Mouse (Mus musculus): ENCODE measurements around the gene Tagln3. TPM values are rescaled to one million over a fixed set of nuclear protein-coding genes. Genes with fewer than 3 reads are reported as not detected.

Tagln3 gene
- polyA plus RNA-seq, 1 experiment from 2014 or later = 0.76 TPM

GRCm38 (mm10) chr16:45743591-45744144 is 19.3 kb upstream of the Tagln3 start:
- 69% methylated on average over 4 of the region's 4 CpGs for WGBS (ENCODE audit: insufficient replicate concordance)
- H3K4me3 ChIP-seq = no peak overlapping the region
- H3K4me2 ChIP-seq = peak overlapping the region; percentile 78
- no peaks in the 10 kb centered on the region for H3K9me3 ChIP-seq (replicated peaks)
- H3K27ac ChIP-seq = no peak overlapping the region
- no peak overlapping the region for H3K9ac ChIP-seq
- ATAC-seq = no peak
- H3K4me1 ChIP-seq = peaks cover 16% of the 10 kb centered on the region
- peaks cover 16% of the 10 kb centered on the region for H3K36me3 ChIP-seq
- H3K27me3 ChIP-seq (replicated peaks) = no peaks in the 10 kb centered on the region

DNA sequence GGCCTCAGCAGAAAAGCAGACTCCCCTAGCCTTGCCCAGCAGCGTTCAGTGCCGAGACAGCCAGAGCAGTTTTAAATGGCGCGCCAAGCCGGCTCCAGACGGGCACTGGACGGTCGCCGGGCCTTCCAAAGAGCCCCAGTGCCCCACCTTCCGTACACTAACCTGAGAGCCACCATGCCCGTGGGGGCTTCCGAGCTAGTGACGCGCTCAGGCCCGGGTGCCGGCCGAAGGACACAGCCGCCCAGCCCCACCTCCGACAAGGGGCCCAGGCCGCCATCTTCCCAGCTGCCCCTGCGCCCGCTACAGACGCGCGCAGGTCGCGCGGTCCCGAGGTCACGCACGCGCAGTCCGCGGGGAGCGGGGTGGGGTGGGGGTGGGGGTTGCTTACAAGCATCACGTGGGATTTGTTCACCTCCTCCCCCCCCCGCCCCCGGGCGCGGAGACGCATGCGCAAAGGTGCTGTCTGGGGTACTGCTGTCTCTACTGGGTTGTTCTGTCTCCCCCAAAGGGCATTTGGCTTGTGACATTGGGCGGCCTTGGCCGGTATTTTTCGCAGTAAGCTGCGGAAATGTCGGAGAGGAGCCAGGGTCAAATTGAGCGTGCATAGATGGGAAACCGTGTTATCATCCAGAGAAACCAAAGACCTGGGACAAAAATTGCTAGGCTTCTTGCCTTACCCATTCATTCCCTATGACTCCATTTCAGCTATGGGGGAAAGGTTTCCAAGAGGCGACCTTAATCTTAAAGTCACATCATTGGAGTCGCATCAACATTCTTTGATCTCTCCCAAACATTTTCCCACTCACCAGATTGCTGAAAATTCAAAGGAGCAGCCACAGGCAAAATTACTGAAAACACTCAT is 18.4 kb upstream of the Tagln3 start, which contains the start of gene Abhd10:
Gene Abhd10, minus strand, starts transcription at position 341 of the 862 bp plus-strand sequence.
- peaks cover 22% of the 10 kb centered on the region for H3K4me1 ChIP-seq
- H3K27ac ChIP-seq = peak within 1 kb of the TSS; percentile 85
- WGBS (ENCODE audit: insufficient replicate concordance) = 2% methylated on average over 37 of the region's 51 CpGs
- H3K4me3 ChIP-seq = peak within 1 kb of the TSS; percentile 79
- H3K9ac ChIP-seq = peak within 1 kb of the TSS; percentile 89
- H3K36me3 ChIP-seq = peaks cover 19% of the 10 kb centered on the region
- H3K4me2 ChIP-seq = peak within 1 kb of the TSS; percentile 78
- peak; percentile 99 for ATAC-seq
- no peaks in the 10 kb centered on the region for H3K9me3 ChIP-seq (replicated peaks)
- H3K27me3 ChIP-seq (replicated peaks) = no peaks in the 10 kb centered on the region

- WGBS (ENCODE audit: insufficient replicate concordance) = 66% methylated on average over 8 of the region's 8 CpGs
Observed at GRCm38 (mm10) chr16:45737880-45738279, 13.5 kb upstream of the Tagln3 start.

GRCm38 (mm10) chr16:45736724-45737123 is 12.3 kb upstream of the Tagln3 start:
- WGBS (ENCODE audit: insufficient replicate concordance) = 75% methylated on average over 3 of the region's 3 CpGs
- ATAC-seq = no peak
- Histone ChIP-seq H3K36me3 (peaks cover 74% of the 10 kb centered on the region), H3K9ac (no peak overlapping the region), H3K9me3 (replicated peaks) (no peaks in the 10 kb centered on the region), H3K27me3 (replicated peaks) (no peaks in the 10 kb centered on the region), H3K4me3 (no peak overlapping the region), H3K4me2 (no peak overlapping the region), H3K4me1 (peaks cover 16% of the 10 kb centered on the region), H3K27ac (no peak overlapping the region)

More at GRCm38 (mm10) chr16:45737880-45738279, 13.5 kb upstream of the Tagln3 start:
- H3K27me3 ChIP-seq (replicated peaks) = no peaks in the 10 kb centered on the region
- H3K4me3 ChIP-seq = no peak overlapping the region
- no peaks in the 10 kb centered on the region for H3K9me3 ChIP-seq (replicated peaks)
- peaks cover 16% of the 10 kb centered on the region for H3K4me1 ChIP-seq
- no peak overlapping the region for H3K4me2 ChIP-seq
- H3K27ac ChIP-seq = no peak overlapping the region
- peaks cover 62% of the 10 kb centered on the region for H3K36me3 ChIP-seq
- H3K9ac ChIP-seq = no peak overlapping the region
- no peak for ATAC-seq

DNA sequence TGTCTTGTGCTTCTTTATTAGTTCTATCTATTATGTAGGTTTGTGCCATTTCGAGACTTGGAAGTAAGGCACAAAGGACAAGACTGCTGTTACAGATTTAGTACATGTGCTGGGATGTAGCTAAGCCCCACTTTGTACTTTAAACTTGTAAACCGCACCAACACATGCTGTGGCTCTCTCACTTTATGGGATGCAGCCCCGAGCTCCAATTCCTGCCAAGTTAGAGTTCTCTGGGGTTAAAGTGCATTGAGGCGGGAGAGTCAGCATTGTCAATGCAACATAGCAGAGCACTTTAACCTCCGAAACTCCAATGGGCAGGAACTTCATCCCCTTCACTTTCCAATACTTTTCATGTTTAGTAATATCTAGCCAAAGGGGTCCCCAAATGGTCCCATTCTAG is 4.8 kb upstream of the Tagln3 start:
- 77% methylated on average over 5 of the region's 5 CpGs for WGBS (ENCODE audit: insufficient replicate concordance)
- H3K9me3 ChIP-seq (replicated peaks) = no peaks in the 10 kb centered on the region
- ATAC-seq = no peak
- H3K27ac ChIP-seq = no peak overlapping the region
- H3K9ac ChIP-seq = no peak overlapping the region
- peaks cover 12% of the 10 kb centered on the region for H3K27me3 ChIP-seq (replicated peaks)
- H3K36me3 ChIP-seq = peaks cover 56% of the 10 kb centered on the region
- H3K4me2 ChIP-seq = no peak overlapping the region
- no peak overlapping the region for H3K4me3 ChIP-seq
- H3K4me1 ChIP-seq = no peaks in the 10 kb centered on the region

- Histone ChIP-seq H3K9me3 (replicated peaks) (no peaks in the 10 kb centered on the region), H3K4me3 (peak overlapping the region; percentile 42), H3K4me2 (peak overlapping the region; percentile 69), H3K4me1 (no peaks in the 10 kb centered on the region), H3K9ac (peak overlapping the region; percentile 46; the same call in 1 of the 2 replicates), H3K27ac (no peak overlapping the region), H3K27me3 (replicated peaks) (peaks cover 31% of the 10 kb centered on the region), H3K36me3 (peaks cover 18% of the 10 kb centered on the region)
- WGBS (ENCODE audit: insufficient replicate concordance) = 13% methylated on average over 10 of the region's 10 CpGs
- ATAC-seq = no peak
Observed at GRCm38 (mm10) chr16:45724742-45725102, 314 bp upstream of the Tagln3 start.

GRCm38 (mm10) chr16:45723172-45723901 is 1.1 kb downstream of the Tagln3 start:
- Histone ChIP-seq H3K27me3 (replicated peaks) (peaks cover 31% of the 10 kb centered on the region), H3K36me3 (peaks cover 4% of the 10 kb centered on the region), H3K4me1 (no peaks in the 10 kb centered on the region), H3K9me3 (replicated peaks) (no peaks in the 10 kb centered on the region), H3K4me2 (peak overlapping the region; percentile 69; the same call in 1 of the 2 replicates), H3K4me3 (no peak overlapping the region), H3K9ac (no peak overlapping the region), H3K27ac (no peak overlapping the region)
- ATAC-seq = no peak
- WGBS (ENCODE audit: insufficient replicate concordance) = 67% methylated on average over 6 of the region's 6 CpGs

DNA sequence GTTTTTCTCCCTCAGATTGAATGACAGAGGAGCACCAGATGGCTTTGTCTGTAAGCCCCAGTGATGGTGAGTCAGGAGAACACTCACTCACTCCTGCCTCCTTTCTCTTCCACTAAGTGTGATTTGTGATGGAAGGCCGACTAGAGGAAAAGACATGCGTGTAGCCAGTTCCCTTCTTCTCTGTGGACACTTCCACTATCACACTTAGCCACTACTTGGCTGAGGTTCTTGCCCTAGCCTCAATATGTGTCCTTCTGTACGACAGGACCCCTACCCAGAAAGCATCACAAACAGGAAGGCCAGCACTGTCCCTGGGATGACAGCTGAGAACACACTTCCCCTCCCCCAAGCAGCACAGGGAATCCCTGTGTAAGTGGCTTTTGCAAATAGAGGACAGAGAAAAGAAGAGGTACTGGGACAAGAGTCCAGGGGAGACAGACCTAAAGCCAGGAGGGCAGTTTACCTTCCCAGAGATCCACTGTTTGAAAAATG is 1.9 kb downstream of the Tagln3 start:
- H3K4me3 ChIP-seq = no peak overlapping the region
- no peaks in the 10 kb centered on the region for H3K4me1 ChIP-seq
- H3K27me3 ChIP-seq (replicated peaks) = peaks cover 31% of the 10 kb centered on the region
- H3K27ac ChIP-seq = no peak overlapping the region
- no peak overlapping the region for H3K4me2 ChIP-seq
- no peak for ATAC-seq
- H3K36me3 ChIP-seq = no peaks in the 10 kb centered on the region
- no peaks in the 10 kb centered on the region for H3K9me3 ChIP-seq (replicated peaks)
- WGBS (ENCODE audit: insufficient replicate concordance) = 55% methylated on average over 3 of the region's 3 CpGs
- H3K9ac ChIP-seq = no peak overlapping the region

DNA sequence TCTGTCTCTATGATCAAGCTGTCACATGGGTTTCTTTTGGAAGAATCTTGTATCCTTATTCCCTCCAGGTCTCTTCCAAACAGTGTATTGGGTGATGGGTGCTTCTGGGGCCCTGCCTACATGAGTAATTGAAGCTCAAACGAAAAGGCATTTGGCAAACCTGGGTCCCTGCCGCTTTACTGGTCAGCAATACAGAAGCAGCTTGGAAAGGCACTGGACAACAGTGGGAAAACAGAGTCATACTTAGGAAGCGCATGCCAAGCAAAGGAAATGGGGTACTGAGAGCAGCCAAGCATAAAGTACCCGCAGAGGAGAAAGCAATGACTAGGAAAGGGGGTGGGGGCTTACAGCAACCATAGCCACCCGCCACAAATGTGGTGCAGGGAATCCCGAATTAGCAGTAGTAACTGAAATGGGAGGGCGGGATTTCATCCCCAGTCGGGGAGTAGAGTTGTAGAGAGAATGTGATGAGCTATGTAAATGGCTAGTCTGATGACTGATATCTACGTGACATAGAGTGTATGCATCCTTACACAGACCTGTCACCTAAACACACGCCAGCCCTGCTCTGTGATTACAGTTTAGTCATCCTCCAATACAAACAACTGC is 4.3 kb downstream of the Tagln3 start:
- Histone ChIP-seq H3K36me3 (no peaks in the 10 kb centered on the region), H3K27ac (no peak overlapping the region), H3K4me1 (no peaks in the 10 kb centered on the region), H3K27me3 (replicated peaks) (peaks cover 28% of the 10 kb centered on the region), H3K4me3 (no peak overlapping the region), H3K9me3 (replicated peaks) (no peaks in the 10 kb centered on the region), H3K9ac (no peak overlapping the region), H3K4me2 (no peak overlapping the region)
- no peak for ATAC-seq
- 63% methylated on average over 10 of the region's 10 CpGs for WGBS (ENCODE audit: insufficient replicate concordance)

DNA sequence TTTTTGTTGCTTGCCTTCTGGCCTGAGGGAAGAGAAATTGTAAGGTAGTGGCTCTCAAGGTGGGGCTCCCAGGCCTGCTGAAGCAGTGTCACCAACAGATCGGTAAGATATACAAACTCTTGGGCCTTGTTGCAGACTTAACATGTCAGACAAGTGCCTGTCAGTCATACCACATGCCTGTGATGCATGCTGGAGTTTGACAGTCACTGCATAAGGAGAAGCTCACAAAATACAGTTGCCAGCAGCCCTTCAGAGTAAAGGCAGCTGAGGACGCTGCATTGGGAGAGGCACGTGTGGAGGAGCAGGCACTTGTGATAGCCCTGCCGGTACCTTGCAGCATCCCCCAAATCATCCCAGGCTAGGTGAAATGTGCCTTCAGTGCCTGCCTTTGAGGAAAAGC is 6.1 kb downstream of the Tagln3 start:
- Histone ChIP-seq H3K27ac (no peak overlapping the region), H3K4me3 (no peak overlapping the region), H3K36me3 (no peaks in the 10 kb centered on the region), H3K9me3 (replicated peaks) (no peaks in the 10 kb centered on the region), H3K4me2 (no peak overlapping the region), H3K4me1 (no peaks in the 10 kb centered on the region), H3K9ac (no peak overlapping the region), H3K27me3 (replicated peaks) (peaks cover 10% of the 10 kb centered on the region)
- WGBS (ENCODE audit: insufficient replicate concordance) = 82% methylated on average over 4 of the region's 4 CpGs
- ATAC-seq = no peak

- 59% methylated on average over 5 of the region's 5 CpGs for WGBS (ENCODE audit: insufficient replicate concordance)
- Histone ChIP-seq H3K27me3 (replicated peaks) (no peaks in the 10 kb centered on the region), H3K9ac (no peak overlapping the region), H3K4me2 (no peak overlapping the region), H3K4me3 (no peak overlapping the region), H3K36me3 (no peaks in the 10 kb centered on the region), H3K4me1 (no peaks in the 10 kb centered on the region), H3K27ac (no peak overlapping the region), H3K9me3 (replicated peaks) (no peaks in the 10 kb centered on the region)
- ATAC-seq = no peak
Observed at GRCm38 (mm10) chr16:45714489-45715150, 9.8 kb downstream of the Tagln3 start.
